Mouse (Mus musculus) natural killer cell, adult 2 months (primary cell): ENCODE measurements around the gene Gm6217.
"Not testable (repeated sequence)": the region's sequence is repeated elsewhere in the genome, so short reads cannot be mapped to it uniquely, and the experiment has no call there.

Experiments used
- DNase-seq, 2 experiments: peaks; one replicate each; pipeline ENCODE4 v3.0.0; 2022; ENCODE audit warnings: low spot score in 2 of 2

Gm6217 gene

GRCm38 (mm10) chr1:82931326-82931725, at the start of gene Gm6217:
Gene Gm6217, minus strand, starts transcription at chr1:82931399.
- not testable (repeated sequence) for DNase-seq

- no peak for DNase-seq
These were observed 46.6 kb upstream of the Gm6217 start for GRCm38 (mm10) chr1:82977840-82978239.

GRCm38 (mm10) chr1:82975750-82976149, 44.6 kb upstream of the Gm6217 start:
- no peak for DNase-seq

GRCm38 (mm10) chr1:82974342-82974741, 43.1 kb upstream of the Gm6217 start:
- DNase-seq, result no peak

GRCm38 (mm10) chr1:82973901-82974300, 42.7 kb upstream of the Gm6217 start:
- DNase-seq, result no peak

GRCm38 (mm10) chr1:82973244-82973643, 42.0 kb upstream of the Gm6217 start:
- no peak for DNase-seq

- no peak for DNase-seq
These were observed 40.8 kb upstream of the Gm6217 start for GRCm38 (mm10) chr1:82972046-82972445.

GRCm38 (mm10) chr1:82966413-82966812, 35.2 kb upstream of the Gm6217 start:
- DNase-seq, result no peak

GRCm38 (mm10) chr1:82959870-82960385, 28.7 kb upstream of the Gm6217 start, which contains the start of gene Gm47955:
Gene Gm47955, plus strand, starts transcription at chr1:82960286.
- no peak for DNase-seq

- not testable (repeated sequence) for DNase-seq
These were observed 24.7 kb upstream of the Gm6217 start, which contains the start of gene Gm7544 for GRCm38 (mm10) chr1:82955913-82956312. Gene Gm7544, minus strand, starts transcription at chr1:82956013.

- no peak for DNase-seq
These were observed 17.4 kb upstream of the Gm6217 start for GRCm38 (mm10) chr1:82948601-82949000.

- DNase-seq, result not testable (repeated sequence)
These were observed 14.8 kb upstream of the Gm6217 start for GRCm38 (mm10) chr1:82946029-82946428.

- DNase-seq, result not testable (repeated sequence)
These were observed 12.1 kb upstream of the Gm6217 start, which contains the start of gene A030003K21Rik for GRCm38 (mm10) chr1:82943295-82943694. Gene A030003K21Rik, minus strand, starts transcription at chr1:82943388.

GRCm38 (mm10) chr1:82942505-82942904, 11.3 kb upstream of the Gm6217 start:
- not testable (repeated sequence) for DNase-seq

GRCm38 (mm10) chr1:82938666-82939065, 7.5 kb upstream of the Gm6217 start:
- DNase-seq, result no peak

GRCm38 (mm10) chr1:82930558-82930957, 641 bp downstream of the Gm6217 start:
- not testable (repeated sequence) for DNase-seq

- DNase-seq, result no peak
These were observed 6.5 kb downstream of the Gm6217 start, which contains the start of gene A030014E15Rik for GRCm38 (mm10) chr1:82924650-82925049. Gene A030014E15Rik, plus strand, starts transcription at chr1:82924917.

- DNase-seq, result not testable (repeated sequence)
These were observed 17.8 kb downstream of the Gm6217 start for GRCm38 (mm10) chr1:82913434-82913833.

GRCm38 (mm10) chr1:82913025-82913424, 18.2 kb downstream of the Gm6217 start, which contains the start of gene A030005L19Rik:
Gene A030005L19Rik, plus strand, starts transcription at chr1:82913325.
- DNase-seq, result no peak

- no peak for DNase-seq
These were observed 25.3 kb downstream of the Gm6217 start for GRCm38 (mm10) chr1:82905886-82906285.

- DNase-seq, result no peak
These were observed 30.0 kb downstream of the Gm6217 start for GRCm38 (mm10) chr1:82901201-82901600.

GRCm38 (mm10) chr1:82900567-82900966, 30.6 kb downstream of the Gm6217 start:
- DNase-seq, result no peak

- no peak for DNase-seq
These were observed 37.9 kb downstream of the Gm6217 start for GRCm38 (mm10) chr1:82893269-82893668.
